Mouse (Mus musculus): ENCODE results near the gene Acat2.

GRCm38 (mm10) chr17:12990567-12991145, 30.1 kb upstream of the Acat2 start:
- TF ChIP-seq CTCF (IDR thresholded peaks at IDR 0.05; ENCODE audit: extremely low read depth, insufficient read depth, low read length) (no peak), POLR2A (IDR thresholded peaks at IDR 0.05; ENCODE audit: extremely low read depth, insufficient read depth, low read length) (no peak)

Measured in cortical plate, adult 2 months (tissue).